Mouse (Mus musculus): ENCODE data around the gene Ercc4.
"Not testable (repeated sequence)": the region's sequence is repeated elsewhere in the genome, so short reads cannot be mapped to it uniquely, and the experiment has no call there.

Ercc4 gene

DNA sequence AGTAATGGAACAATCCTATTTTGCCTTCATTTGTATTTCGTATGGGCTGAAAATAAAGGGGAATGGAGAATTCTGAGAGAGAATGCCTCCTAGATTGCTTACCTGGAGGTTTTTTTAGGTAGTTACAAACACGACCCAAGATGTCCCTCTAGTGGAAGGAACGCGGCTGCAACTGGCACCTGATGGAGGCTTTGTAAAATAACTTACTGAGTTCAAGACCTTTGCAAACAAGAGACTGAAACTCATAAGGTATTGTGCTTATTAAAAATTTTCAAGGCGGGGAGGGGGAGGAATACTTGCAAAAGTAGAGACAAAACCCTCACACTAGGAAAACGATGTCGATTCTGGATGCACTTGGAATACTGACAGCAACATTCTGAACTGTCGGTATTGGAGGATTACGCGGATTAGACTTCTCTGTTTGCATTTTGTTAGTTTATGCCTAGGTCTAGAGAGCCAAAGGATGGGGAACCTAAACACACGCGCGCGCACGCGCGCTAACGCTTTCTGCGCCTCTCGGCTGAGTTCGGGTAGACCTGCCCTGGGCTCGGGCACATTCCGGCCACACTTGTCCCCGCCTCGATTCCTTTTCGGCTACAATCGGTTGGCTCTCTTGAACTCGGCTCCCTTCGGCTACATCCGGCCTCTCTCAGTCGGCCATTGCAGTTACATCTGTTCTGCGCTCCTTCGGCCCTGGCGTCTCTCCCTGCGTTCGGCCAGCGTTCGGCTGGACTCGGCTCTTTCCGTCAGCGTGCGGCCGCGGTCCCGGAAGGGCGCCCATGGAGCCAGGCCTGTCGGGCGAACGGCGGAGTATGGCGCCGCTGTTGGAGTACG, at the start of gene Ercc4:
TSS of gene Ercc4 (plus strand) at position 529 of the 834 bp plus-strand sequence.
- DNase-seq (ENCODE audit: low spot score) = peak; percentile 94

DNA sequence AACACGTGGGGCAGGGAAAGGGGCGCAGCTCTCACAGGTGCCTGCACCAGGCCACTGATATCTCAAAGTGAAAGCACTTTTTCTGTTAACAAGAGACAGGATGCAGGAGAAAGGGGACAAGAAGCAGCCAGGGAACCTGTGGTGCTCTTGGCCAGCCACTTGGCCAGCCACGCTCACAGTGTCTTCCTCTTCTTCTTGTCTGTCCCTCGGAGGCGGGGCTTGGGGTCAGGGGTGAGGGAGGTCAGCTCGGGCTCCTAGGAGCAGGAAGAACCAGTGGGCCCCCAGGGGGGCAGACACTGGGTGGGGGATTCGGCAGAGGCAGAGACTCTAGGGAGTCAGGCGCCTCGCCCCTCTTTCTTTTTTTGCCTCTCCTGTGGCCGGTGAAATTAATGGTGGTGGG, 48.4 kb upstream of the Ercc4 start:
- DNase-seq (ENCODE audit: low spot score) = no peak

DNA sequence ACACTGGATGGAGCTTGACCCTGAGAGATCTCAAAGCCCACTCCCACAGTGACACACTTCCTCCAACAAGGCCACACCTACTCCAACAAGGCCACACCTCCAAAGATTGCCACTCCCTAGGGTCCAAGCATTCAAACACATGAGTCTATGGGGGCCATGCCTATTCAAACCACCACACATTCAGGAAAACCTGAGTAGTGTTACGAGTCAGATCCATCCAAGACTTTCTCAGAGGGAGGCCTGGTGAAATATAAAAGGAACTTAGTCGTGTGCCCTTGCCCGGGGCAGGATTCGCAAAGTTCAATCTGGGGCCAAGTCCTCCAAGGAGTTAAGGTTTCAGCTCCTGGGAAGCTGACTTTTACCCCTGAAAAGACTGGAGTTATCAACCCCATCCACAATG, 35.3 kb upstream of the Ercc4 start:
- no peak for DNase-seq (ENCODE audit: low spot score)

DNA sequence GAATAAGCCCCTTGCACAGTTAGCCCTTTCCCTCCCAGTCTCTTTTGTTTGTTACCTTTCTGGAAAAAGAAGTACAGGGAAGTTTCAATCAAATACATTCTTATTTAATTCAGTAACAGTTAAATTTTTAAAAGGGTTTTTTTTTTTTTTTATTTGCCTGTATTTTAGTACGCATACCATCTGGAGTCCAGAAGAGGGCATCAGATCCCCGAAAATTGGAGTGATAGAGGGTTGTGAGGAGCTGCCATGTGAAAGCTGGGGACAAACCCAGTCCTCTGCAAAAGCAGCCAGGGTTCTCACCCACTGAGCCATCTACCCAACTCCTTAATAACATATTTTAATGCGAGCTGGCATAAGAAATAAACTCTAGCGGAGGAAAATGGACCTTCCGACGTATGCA, 29.3 kb upstream of the Ercc4 start:
- DNase-seq (ENCODE audit: low spot score) = no peak

DNA sequence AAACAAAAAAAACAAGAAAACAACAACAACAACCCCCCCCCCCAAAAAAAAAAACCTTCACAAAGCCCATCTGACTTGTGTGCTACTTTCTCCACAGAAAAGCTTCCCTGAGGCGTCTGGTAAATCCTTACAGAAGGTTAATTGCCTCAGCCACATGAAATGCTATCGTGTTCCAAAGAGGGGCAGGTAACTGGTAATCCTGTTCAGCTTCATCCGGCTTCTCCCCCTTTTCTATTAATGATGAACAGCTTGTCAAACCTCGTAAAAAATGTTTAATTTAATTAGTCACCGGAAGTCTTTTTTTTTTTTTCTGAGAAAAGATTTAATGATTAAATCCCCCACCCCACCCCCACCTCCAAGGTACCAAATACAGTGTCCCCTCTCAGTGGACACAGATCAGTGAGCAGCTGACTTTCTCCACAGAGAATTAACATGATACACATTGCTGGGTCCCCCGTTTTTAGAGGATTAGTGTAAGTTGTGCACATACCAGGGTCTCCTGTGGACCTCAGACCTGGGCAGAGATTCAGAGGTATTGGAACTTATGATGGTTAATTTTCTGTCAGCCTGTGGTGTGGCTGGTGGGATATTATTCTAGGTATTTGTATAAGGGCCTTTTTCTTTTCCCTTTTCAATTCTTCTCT, 26.2 kb upstream of the Ercc4 start:
- DNase-seq (ENCODE audit: low spot score) = no peak

DNA sequence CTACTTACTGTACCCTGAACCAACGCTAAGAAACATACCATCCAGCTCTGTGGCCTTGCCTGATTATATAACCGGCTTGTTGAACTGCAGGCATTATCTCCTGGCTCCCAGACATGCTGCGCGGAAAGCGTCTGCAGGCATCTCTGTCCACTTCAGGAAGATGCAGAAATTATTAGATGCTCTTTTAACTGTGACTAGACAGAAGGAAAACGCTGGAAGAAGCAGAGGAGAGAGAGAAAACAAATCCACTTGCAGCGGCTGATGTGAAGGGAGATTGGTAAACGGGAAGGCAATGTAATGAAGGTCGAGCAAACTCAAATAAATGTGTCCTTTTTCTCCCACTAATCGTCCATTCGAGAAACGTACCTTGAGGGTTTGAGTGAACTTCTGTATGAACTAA, 1.1 kb upstream of the Ercc4 start:
- DNase-seq (ENCODE audit: low spot score) = no peak

DNA sequence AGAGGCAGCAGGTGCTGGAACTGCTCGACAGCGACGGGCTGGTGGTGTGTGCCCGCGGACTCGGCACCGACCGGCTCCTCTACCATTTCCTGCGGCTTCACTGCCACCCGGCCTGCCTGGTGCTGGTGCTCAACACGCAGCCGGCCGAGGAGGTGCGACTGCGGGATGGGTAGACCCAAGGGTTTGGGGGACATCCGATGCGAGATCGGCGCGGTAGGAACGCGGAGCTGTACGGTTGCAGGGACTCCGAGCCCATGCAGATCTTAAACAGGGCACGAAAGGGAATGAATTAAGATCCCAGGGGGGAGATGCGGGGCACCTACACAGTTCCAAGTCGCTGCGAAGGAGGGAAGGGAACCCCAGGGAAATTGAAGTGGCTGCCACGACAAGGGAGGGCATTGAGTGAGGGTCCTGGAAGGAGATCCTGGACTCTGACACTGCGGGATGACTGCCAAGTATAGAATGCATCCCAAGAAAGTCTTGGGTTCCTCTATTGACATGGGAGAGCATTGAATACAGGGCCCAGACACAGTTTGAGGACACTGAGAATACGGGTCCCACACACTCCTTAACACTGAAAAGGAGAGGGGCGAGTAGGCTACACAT, 609 bp downstream of the Ercc4 start:
- DNase-seq (ENCODE audit: low spot score) = no peak

DNA sequence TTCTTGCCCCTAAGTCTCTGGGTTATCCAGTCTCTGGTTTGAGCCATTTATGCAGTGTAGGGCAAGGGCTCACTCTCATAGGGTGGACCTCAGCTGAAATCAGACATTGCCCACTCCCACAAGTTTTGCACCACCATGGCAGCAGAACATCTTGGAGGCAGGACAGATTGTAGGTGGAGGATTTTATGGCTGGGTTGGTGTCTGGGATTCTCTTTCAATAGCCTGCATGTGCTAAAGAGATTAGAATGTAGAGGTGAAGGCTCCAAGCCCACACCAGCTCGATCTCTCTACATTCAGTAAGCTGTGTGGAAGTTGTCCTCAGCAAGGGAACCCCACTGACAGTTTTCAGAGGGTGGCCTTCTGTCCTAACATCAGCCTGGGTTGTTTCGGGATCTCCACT, 5.3 kb downstream of the Ercc4 start:
- DNase-seq (ENCODE audit: low spot score) = no peak

DNA sequence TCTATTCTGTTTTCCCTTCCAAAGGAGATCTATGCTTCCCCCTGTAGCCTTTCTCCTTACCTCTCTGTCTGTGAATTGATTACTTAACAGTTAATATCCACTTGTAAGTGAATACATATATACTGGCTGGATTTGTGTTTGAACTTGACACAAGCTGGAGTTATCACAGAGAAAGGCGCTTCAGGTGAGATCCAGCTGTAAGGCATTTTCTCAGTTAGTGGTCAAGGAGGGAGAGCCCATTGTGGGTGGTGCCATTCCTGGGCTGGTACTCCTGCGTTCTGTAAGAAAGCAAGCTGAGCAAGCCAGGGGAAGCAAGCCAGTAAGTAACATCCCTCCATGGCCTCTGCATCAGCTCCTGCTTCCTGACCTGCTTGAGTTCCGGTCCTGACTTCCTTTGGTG, 6.0 kb downstream of the Ercc4 start:
- not testable (repeated sequence) for DNase-seq (ENCODE audit: low spot score)

DNA sequence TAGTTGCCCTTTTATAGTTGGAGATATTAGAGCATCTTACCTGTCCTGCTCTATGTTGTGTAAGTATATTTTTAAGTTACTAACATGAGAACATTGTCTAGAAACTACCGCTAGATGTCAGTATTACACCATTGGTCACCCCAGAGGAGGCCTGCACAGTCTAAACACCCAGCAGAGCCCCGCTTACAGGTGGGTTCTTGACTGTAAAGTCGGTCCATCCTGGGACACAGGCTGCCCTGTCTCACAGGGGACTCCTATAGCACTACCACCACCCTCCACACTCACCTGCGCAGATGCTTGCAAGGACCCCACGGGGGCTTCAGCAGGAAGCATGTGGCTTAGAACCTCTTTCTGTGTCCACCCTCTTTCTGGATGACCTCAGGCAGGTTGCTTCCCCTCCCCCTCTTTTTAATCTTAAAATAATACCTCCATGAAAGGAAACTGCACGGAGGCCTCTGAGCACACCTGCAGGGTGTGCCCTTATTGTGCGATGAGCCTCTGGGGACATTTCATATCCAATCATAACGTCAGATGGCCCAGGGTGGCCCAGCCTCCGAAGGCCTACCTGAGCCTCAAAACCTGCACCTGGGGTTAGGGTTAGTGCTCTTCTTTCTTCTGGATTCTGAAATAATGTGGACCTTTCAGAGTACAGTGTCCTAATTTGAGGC, 7.9 kb downstream of the Ercc4 start:
- DNase-seq (ENCODE audit: low spot score) = peak; percentile 87

DNA sequence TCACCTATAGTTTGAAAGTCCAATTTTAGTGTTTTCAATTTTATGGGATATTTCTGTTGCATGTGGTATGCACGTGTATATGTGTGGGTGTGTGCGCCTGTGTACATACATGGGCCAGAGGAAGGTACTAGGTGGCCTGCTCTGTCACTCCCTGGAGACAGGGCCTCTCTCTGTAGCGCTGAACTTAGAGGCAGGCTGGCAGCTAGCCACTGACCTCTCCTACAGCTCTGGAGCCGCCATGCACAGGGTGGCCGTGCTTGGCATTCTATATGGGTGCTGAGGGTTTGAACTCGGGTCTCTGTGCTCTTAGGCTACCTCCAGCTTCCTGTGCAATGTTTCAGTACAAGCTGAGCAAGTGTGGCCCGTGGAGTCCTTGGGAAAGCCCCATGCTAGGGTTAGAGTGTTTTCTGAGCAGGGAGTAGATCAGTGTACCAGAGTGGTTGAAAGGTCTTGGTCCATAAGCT, 8.5 kb downstream of the Ercc4 start:
- no peak for DNase-seq (ENCODE audit: low spot score)

DNA sequence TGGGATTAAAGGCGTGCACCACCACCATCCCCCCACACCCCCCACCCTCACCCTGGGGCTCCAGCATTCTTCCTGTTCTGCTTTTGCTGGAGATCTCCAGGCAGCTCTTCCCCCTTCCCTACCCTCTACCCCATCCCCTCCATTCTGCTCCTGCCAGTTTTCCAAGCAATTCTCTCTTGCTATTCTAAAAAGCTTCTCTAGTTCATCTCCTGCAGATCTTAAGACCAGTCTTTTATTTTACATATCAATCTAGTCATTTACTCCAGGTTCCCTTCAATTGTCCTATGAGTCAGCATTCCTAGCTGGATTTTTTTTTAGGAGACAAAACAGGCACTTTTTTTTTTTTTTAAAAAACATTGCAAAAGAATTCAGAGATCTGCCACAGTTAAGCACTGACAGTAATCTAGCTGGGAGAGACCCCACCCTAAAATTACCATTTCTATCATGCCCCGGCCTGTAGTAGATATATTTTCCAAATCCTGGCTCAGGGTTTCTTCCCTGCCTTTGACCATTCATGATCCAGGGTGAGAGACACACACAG, 9.3 kb downstream of the Ercc4 start:
- no peak for DNase-seq (ENCODE audit: low spot score)

DNA sequence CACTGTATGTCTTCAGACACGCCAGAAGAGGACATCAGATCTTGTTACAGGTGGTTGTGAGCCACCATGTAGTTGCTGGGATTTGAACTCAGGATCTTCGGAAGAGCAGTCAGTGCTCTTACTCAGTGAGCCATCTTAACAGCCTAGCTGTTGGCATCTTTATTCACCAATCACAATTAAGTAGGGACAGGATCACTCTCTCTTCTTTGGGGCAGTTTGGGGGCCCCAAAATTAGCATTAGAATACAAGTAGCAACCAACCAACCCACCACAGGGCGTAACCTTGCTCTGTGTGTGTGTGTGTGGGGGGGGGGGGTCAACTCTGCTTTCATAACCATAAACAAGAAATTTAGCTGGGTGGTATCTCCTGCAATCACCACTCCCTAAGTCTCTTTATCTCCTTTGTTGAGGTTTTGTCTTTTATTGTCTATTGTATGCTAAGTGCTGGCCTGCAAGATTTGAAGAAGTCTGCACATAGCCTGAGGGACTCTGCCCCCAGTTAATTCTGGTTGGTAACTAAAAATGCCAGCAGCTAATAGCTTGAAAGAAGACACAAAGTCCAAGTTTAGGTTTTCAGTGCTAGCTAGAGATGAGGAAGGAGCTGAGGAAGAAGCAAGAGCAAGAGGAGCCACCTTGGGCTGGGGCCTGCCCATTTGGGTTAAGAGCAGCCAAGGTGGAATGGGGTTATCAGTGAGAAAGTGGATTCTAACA, 10.3 kb downstream of the Ercc4 start:
- no peak for DNase-seq (ENCODE audit: low spot score)

DNA sequence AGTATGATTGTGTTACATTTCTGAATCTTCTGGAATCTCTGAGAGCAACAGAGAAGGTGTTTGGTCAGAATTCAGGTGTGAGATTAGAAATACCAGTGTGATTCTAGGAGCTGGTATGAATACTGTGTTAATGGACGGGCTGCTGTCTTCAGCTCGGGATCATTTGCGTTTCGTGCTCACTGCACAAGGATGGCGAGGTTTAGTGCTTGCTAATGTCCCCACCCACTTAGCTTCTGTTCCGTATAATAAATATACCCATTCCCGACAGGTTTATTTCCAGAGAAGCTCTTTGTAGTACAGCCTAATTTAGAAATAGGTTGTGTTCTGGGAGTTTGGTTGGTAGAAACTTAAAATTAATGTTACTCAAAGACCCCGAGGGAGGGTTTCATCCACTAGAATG, 15.9 kb downstream of the Ercc4 start:
- no peak for DNase-seq (ENCODE audit: low spot score)

DNA sequence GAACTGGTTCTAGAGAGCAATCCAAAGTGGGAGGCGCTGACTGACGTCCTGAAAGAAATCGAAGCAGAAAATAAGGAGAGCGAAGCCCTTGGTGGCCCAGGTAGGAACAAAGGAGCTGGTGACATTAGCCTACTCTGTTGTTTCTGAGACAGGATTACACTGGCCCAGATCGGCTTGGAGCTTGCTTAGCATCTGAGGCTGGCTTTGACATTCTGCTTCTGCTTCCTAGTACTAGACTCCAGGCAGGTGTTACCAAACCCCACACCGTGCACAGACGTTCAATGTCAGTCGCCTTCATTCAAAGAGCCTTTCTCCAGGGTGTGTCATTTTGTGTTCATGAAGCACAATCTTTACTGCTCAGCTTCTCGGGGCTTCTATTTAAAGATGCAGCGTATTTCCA, 18.1 kb downstream of the Ercc4 start:
- no peak for DNase-seq (ENCODE audit: low spot score)

DNA sequence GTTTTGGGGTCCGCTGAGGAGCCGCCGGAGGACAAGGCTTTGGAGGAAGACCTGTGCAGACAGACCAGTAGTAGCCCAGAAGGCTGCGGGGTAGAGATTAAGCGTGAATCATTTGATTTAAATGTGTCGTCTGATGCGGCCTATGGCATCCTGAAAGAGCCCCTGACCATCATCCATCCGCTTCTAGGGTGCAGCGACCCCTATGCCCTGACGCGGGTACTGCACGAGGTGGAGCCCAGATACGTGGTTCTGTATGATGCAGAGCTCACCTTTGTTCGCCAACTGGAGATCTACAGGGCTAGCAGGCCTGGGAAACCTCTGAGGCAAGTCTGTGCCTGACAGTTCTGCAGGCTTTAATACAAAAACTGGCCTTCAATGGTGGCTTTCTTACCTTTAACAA, 20.9 kb downstream of the Ercc4 start:
- peak; percentile 63 for DNase-seq (ENCODE audit: low spot score)

DNA sequence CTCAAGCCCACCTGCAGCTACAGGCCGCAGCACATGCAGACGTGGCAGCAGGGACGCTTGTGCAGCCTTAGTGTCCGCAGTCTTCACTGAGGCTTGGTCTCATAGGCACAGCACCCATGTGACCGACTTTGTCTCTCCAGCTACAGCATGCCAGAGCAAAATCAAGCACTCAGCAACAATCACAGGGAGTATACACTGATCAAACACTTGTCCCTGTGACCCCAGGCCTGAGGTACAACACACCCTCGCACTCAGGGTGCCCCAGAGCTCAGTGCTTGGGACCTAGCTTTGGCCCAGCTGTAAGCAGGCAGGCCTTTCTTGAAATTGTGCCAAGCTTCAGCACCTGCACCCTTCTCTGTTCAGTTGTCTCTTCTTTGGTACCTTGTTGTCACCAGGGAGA, 31.7 kb downstream of the Ercc4 start:
- no peak for DNase-seq (ENCODE audit: low spot score)

DNA sequence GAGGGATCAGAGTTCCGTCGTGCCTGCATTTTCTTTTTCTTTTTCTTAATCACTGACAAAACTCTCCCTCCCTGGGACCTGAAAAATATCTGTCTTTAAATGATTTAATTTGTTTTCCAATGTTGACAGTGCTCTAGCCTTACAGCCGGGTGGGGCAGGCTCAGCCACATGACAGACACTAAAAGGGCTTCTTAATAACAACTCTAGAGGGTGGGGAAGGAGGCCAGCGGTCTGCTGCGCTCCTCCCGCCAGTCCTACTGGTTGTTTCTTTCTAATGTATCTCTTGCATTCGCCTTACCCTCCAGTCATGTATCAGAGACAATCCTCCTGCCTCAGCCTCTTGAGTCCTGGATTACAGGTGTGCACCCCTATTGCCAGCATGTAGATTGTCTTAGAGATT, 34.4 kb downstream of the Ercc4 start:
- DNase-seq (ENCODE audit: low spot score) = no peak

DNA sequence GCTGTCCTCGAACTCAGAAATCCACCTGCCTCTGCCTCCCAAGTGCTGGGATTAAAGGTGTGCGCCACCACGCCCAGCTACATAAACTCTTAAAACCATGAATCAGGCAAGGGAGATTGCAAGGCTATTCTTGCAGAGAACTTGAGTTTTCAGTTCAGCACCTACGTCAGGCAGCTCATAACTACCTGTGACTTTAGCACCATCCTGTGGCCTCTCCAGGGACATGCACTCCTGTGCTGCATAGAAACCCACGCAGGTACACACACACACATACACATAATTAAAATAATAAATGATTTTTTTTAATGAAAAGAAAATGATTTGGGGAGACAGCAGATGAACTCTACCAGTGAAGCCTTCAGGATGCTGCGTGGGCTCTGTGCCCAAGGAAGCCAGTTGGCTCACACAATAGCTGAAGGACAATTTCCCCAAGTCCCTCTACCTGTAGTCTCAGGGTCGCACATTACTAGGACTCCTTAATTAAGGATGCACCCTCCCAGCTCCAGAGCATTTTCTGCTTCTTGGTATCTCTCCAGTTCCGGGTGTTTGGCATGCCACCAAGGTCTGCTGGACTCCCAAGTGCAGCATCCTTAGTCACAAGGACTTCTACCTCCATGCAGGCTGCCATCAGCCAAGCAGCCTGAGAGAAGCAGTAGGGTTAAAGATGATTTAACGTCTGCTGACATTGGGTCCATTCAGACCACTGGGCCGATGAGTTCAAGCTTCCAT, 35.4 kb downstream of the Ercc4 start:
- DNase-seq (ENCODE audit: low spot score) = no peak

DNA sequence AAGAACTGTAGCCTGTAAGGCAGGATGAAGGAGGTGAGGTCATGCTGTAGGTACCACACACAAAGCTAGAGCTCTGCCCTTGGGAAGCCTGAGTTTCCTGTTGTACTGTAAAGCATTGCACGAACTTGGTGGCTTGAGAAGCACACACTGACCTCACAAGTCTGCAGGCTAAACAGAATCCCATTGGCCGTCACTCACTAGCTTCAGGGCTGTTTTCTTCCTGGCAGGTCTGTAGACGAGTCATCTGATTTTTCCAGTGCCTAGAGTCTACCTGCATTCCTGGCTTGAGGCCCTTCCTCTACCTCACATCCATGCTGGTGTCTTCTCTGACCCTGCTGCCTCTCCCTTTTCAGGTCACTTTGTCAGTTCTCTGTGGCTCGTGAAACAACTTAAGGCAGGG, 36.7 kb downstream of the Ercc4 start:
- DNase-seq (ENCODE audit: low spot score) = no peak
